Mouse (Mus musculus): Measurements from ENCODE around the gene Gm12253. TPM values are rescaled to one million over a fixed set of nuclear protein-coding genes. Genes with fewer than 3 reads are reported as not detected.

The Gm12253 gene
- total and polyA plus RNA-seq, 2 experiments from 2014 or later: not detected

GRCm38 (mm10) chr11:58452759-58453158, 20.4 kb downstream of the Gm12253 start, which contains the start of gene Lypd9:
Gene Lypd9, minus strand, starts transcription at chr11:58452923.
- Histone ChIP-seq H3K9me3 (ENCODE audit: low read length) (no peaks in the 10 kb centered on the region; the same call in 1 of the 2 replicates), H3K4me1 (ENCODE audit: insufficient read depth, low read length) (no peaks in the 10 kb centered on the region), H3K4me3 (ENCODE audit: low read length) (no peak within 1 kb of the TSS), H3K4me2 (ENCODE audit: low read depth, low read length) (no peak within 1 kb of the TSS), H3K9ac (replicated peaks; ENCODE audit: low read length) (no peak within 1 kb of the TSS), H3K27ac (no peak within 1 kb of the TSS), H3K36me3 (ENCODE audit: insufficient read depth, low read length) (no peaks in the 10 kb centered on the region), H3K27me3 (ENCODE audit: insufficient read depth, low read length) (no peaks in the 10 kb centered on the region)
- ATAC-seq: no peak
- no peak for DNase-seq (ENCODE audit: low spot score)
- no peak for TF ChIP-seq CTCF (IDR thresholded peaks at IDR 0.05; ENCODE audit: low read depth)
- 95% methylated on average over 9 of the region's 9 CpGs for WGBS

- Histone ChIP-seq H3K4me2 (ENCODE audit: low read depth, low read length) (no peak overlapping the region), H3K4me3 (ENCODE audit: low read length) (no peak overlapping the region), H3K27me3 (ENCODE audit: insufficient read depth, low read length) (no peaks in the 10 kb centered on the region), H3K4me1 (ENCODE audit: insufficient read depth, low read length) (no peaks in the 10 kb centered on the region), H3K9ac (replicated peaks; ENCODE audit: low read length) (no peak overlapping the region), H3K27ac (no peak overlapping the region), H3K36me3 (ENCODE audit: insufficient read depth, low read length) (no peaks in the 10 kb centered on the region), H3K9me3 (ENCODE audit: low read length) (no peaks in the 10 kb centered on the region; the same call in 1 of the 2 replicates)
- no peak for TF ChIP-seq CTCF (IDR thresholded peaks at IDR 0.05; ENCODE audit: low read depth)
- no peak for DNase-seq (ENCODE audit: low spot score)
- no peak for ATAC-seq
- WGBS: 71% methylated on average over 4 of the region's 4 CpGs
Measured at GRCm38 (mm10) chr11:58453592-58453991, 21.2 kb downstream of the Gm12253 start.

GRCm38 (mm10) chr11:58462170-58462569, 29.8 kb downstream of the Gm12253 start, which contains the start of gene Olfr30:
Gene Olfr30, minus strand, starts transcription at chr11:58462270.
- DNase-seq (ENCODE audit: low spot score) (no peak), ATAC-seq (no peak)
- no peaks in the 10 kb centered on the region for H3K9me3 ChIP-seq (ENCODE audit: low read length)
- no peaks in the 10 kb centered on the region for H3K36me3 ChIP-seq (ENCODE audit: insufficient read depth, low read length)
- H3K27ac ChIP-seq: no peak within 1 kb of the TSS
- no peaks in the 10 kb centered on the region for H3K4me1 ChIP-seq (ENCODE audit: insufficient read depth, low read length)
- no peak within 1 kb of the TSS for H3K9ac ChIP-seq (replicated peaks; ENCODE audit: low read length)
- no peak for TF ChIP-seq CTCF (IDR thresholded peaks at IDR 0.05; ENCODE audit: low read depth)
- H3K27me3 ChIP-seq (ENCODE audit: insufficient read depth, low read length): no peaks in the 10 kb centered on the region
- no peak within 1 kb of the TSS for H3K4me3 ChIP-seq (ENCODE audit: low read length)
- H3K4me2 ChIP-seq (ENCODE audit: low read depth, low read length): no peak within 1 kb of the TSS

Other genes with a start within 250 kb of the Gm12253 start
- 2.7 and 6.3 TPM in 2 replicates for gene Igtp, start 233.0 kb upstream of the Gm12253 start, total RNA-seq (2014; rRNA removed)
- 2.1 and 3.0 TPM in 2 replicates for gene Igtp, start 233.0 kb upstream of the Gm12253 start, polyA plus RNA-seq (2015; fragmentation: Nextera tagmentation; extraction: Ambion mirVana)
- 1.2 and 1.8 TPM in 2 replicates for gene Irgm2, start 232.9 kb upstream of the Gm12253 start, total RNA-seq (2014; rRNA removed)
- gene Irgm2, start 232.9 kb upstream of the Gm12253 start, polyA plus RNA-seq (2015; fragmentation: Nextera tagmentation; extraction: Ambion mirVana): 0.80 and 1.6 TPM in 2 replicates
- not detected in 2 replicates for gene 4930438A08Rik, start 157.8 kb upstream of the Gm12253 start, total RNA-seq (2014; rRNA removed)
- gene 4930438A08Rik, start 157.8 kb upstream of the Gm12253 start, polyA plus RNA-seq (2015; fragmentation: Nextera tagmentation; extraction: Ambion mirVana): not detected in 2 replicates
- gene Zfp692, start 125.5 kb upstream of the Gm12253 start, total RNA-seq (2014; rRNA removed): 23.9 and 27.8 TPM in 2 replicates
- 19.7 and 21.9 TPM in 2 replicates for gene Zfp692, start 125.5 kb upstream of the Gm12253 start, polyA plus RNA-seq (2015; fragmentation: Nextera tagmentation; extraction: Ambion mirVana)
- gene Zfp672, start 102.2 kb upstream of the Gm12253 start, total RNA-seq (2014; rRNA removed): 36.3 and 42.9 TPM in 2 replicates
- 43.8 TPM in 2 replicates for gene Zfp672, start 102.2 kb upstream of the Gm12253 start, polyA plus RNA-seq (2015; fragmentation: Nextera tagmentation; extraction: Ambion mirVana)
- 51.8 and 55.4 TPM in 2 replicates for gene Sh3bp5l, start 101.8 kb upstream of the Gm12253 start, total RNA-seq (2014; rRNA removed)
- 39.7 and 40.3 TPM in 2 replicates for gene Sh3bp5l, start 101.8 kb upstream of the Gm12253 start, polyA plus RNA-seq (2015; fragmentation: Nextera tagmentation; extraction: Ambion mirVana)
- gene Lypd8, start 53.5 kb upstream of the Gm12253 start, total RNA-seq (2014; rRNA removed): not detected in 2 replicates
- not detected in 2 replicates for gene Lypd8, start 53.5 kb upstream of the Gm12253 start, polyA plus RNA-seq (2015; fragmentation: Nextera tagmentation; extraction: Ambion mirVana)
- not detected in 2 replicates for gene 1810065E05Rik, start 11.4 kb upstream of the Gm12253 start, total RNA-seq (2014; rRNA removed)
- not detected in 2 replicates for gene 1810065E05Rik, start 11.4 kb upstream of the Gm12253 start, polyA plus RNA-seq (2015; fragmentation: Nextera tagmentation; extraction: Ambion mirVana)
- gene Lypd9, start 20.4 kb downstream of the Gm12253 start, total RNA-seq (2014; rRNA removed): not detected in 2 replicates
- gene Lypd9, start 20.4 kb downstream of the Gm12253 start, polyA plus RNA-seq (2015; fragmentation: Nextera tagmentation; extraction: Ambion mirVana): not detected in 2 replicates
- not detected in 2 replicates for gene Olfr30, start 29.7 kb downstream of the Gm12253 start, total RNA-seq (2014; rRNA removed)
- not detected in 2 replicates for gene Olfr30, start 29.7 kb downstream of the Gm12253 start, polyA plus RNA-seq (2015; fragmentation: Nextera tagmentation; extraction: Ambion mirVana)
- not detected in 2 replicates for gene Olfr332, start 60.0 kb downstream of the Gm12253 start, total RNA-seq (2014; rRNA removed)
- gene Olfr332, start 60.0 kb downstream of the Gm12253 start, polyA plus RNA-seq (2015; fragmentation: Nextera tagmentation; extraction: Ambion mirVana): not detected in 2 replicates
- gene Olfr331, start 70.0 kb downstream of the Gm12253 start, total RNA-seq (2014; rRNA removed): not detected in 2 replicates
- gene Olfr331, start 70.0 kb downstream of the Gm12253 start, polyA plus RNA-seq (2015; fragmentation: Nextera tagmentation; extraction: Ambion mirVana): not detected in 2 replicates
- gene Olfr330, start 102.3 kb downstream of the Gm12253 start, total RNA-seq (2014; rRNA removed): not detected in 2 replicates
- gene Olfr330, start 102.3 kb downstream of the Gm12253 start, polyA plus RNA-seq (2015; fragmentation: Nextera tagmentation; extraction: Ambion mirVana): 0.15 TPM in 1 of 2 replicates, not detected in the other
- not detected in 2 replicates for gene Olfr329-ps, start 113.9 kb downstream of the Gm12253 start, total RNA-seq (2014; rRNA removed)
- gene Olfr329-ps, start 113.9 kb downstream of the Gm12253 start, polyA plus RNA-seq (2015; fragmentation: Nextera tagmentation; extraction: Ambion mirVana): 0.11 TPM in 1 of 2 replicates, not detected in the other
- gene Olfr328, start 123.1 kb downstream of the Gm12253 start, total RNA-seq (2014; rRNA removed): not detected in 2 replicates
- not detected in 2 replicates for gene Olfr328, start 123.1 kb downstream of the Gm12253 start, polyA plus RNA-seq (2015; fragmentation: Nextera tagmentation; extraction: Ambion mirVana)
- not detected in 2 replicates for gene Olfr224, start 138.0 kb downstream of the Gm12253 start, total RNA-seq (2014; rRNA removed)
- 0.08 TPM in 1 of 2 replicates, not detected in the other for gene Olfr224, start 138.0 kb downstream of the Gm12253 start, polyA plus RNA-seq (2015; fragmentation: Nextera tagmentation; extraction: Ambion mirVana)
- not detected in 2 replicates for gene Olfr325, start 145.2 kb downstream of the Gm12253 start, total RNA-seq (2014; rRNA removed)
- not detected in 2 replicates for gene Olfr325, start 145.2 kb downstream of the Gm12253 start, polyA plus RNA-seq (2015; fragmentation: Nextera tagmentation; extraction: Ambion mirVana)
- 0.26 and 0.54 TPM in 2 replicates for gene Olfr324, start 162.6 kb downstream of the Gm12253 start, total RNA-seq (2014; rRNA removed)
- gene Olfr324, start 162.6 kb downstream of the Gm12253 start, polyA plus RNA-seq (2015; fragmentation: Nextera tagmentation; extraction: Ambion mirVana): 0.05 and 0.13 TPM in 2 replicates
- not detected in 2 replicates for gene 2210407C18Rik, start 183.5 kb downstream of the Gm12253 start, total RNA-seq (2014; rRNA removed)
- gene 2210407C18Rik, start 183.5 kb downstream of the Gm12253 start, polyA plus RNA-seq (2015; fragmentation: Nextera tagmentation; extraction: Ambion mirVana): not detected in 2 replicates
- gene Olfr323, start 197.9 kb downstream of the Gm12253 start, total RNA-seq (2014; rRNA removed): not detected in 2 replicates
- gene Olfr323, start 197.9 kb downstream of the Gm12253 start, polyA plus RNA-seq (2015; fragmentation: Nextera tagmentation; extraction: Ambion mirVana): not detected in 2 replicates
- 0.10 TPM in 1 of 2 replicates, not detected in the other for gene Trim58, start 207.9 kb downstream of the Gm12253 start, total RNA-seq (2014; rRNA removed)
- gene Trim58, start 207.9 kb downstream of the Gm12253 start, polyA plus RNA-seq (2015; fragmentation: Nextera tagmentation; extraction: Ambion mirVana): 0.10 and 0.31 TPM in 2 replicates
- gene Olfr322, start 226.2 kb downstream of the Gm12253 start, total RNA-seq (2014; rRNA removed): 0.07 and 0.16 TPM in 2 replicates
- gene Olfr322, start 226.2 kb downstream of the Gm12253 start, polyA plus RNA-seq (2015; fragmentation: Nextera tagmentation; extraction: Ambion mirVana): not detected in 2 replicates
- not detected in 2 replicates for gene Olfr320, start 248.5 kb downstream of the Gm12253 start, total RNA-seq (2014; rRNA removed)
- gene Olfr320, start 248.5 kb downstream of the Gm12253 start, polyA plus RNA-seq (2015; fragmentation: Nextera tagmentation; extraction: Ambion mirVana): not detected in 2 replicates

Measured in hindbrain, postnatal 0 days (tissue).